Mouse (Mus musculus): ENCODE data around the gene Clstn2. TPM values are rescaled to one million over a fixed set of nuclear protein-coding genes. Genes with fewer than 3 reads are reported as not detected.

Gene Clstn2
- polyA plus RNA-seq, 1 experiment from 2014 or later = 0.82 TPM

DNA sequence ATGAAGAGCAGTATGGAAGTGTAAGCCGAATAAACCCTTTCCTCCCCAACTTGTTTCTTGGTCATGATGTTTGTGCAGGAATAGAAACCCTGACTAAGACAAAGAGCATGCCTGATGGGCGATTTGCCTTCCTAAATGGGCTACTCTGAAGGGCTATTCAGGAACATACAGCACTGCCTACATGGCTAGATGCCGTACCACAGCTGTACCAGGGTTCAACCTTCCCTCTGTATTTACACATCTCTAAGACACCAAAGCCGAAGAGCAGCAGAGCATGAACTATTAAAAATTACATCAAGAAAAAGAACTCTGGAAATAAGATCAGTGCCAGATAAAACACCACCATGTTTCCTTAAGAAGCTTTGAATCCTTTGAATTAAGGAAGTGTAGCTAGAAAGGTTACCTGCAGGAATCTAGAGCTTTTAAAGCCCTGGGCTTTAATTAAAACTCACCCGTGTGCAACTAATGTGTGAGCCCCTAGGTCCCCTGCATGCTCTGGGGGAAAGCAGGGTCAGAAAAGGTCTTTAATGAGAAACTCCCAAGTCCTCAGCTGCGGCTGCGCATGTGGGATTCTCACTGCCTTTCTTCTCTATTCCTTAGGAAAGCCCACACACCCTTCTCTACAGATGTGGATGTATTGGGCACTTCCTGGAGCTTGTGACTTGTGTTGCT, 277.2 kb downstream of the Clstn2 start:
- H3K4me3 ChIP-seq (ENCODE audit: low read depth, low read length) = no peak overlapping the region
- H3K36me3 ChIP-seq (ENCODE audit: control insufficient read depth, insufficient read depth, low read length) = no peaks in the 10 kb centered on the region
- no peaks in the 10 kb centered on the region for H3K27me3 ChIP-seq (ENCODE audit: control insufficient read depth, insufficient read depth, low read length)
- H3K4me1 ChIP-seq (replicated peaks; ENCODE audit: control insufficient read depth, insufficient read depth) = no peaks in the 10 kb centered on the region
- DNase-seq (ENCODE audit: low spot score) = no peak
- no peak overlapping the region for H3K4me2 ChIP-seq (replicated peaks; ENCODE audit: low read depth)
- WGBS = 83% methylated on average over 6 of the region's 7 CpGs
- ATAC-seq (ENCODE audit: low FRiP score, low TSS enrichment) = no peak
- H3K27ac ChIP-seq (replicated peaks) = no peak overlapping the region
- no peak for TF ChIP-seq EP300 (optimal IDR thresholded peaks at IDR 0.05)
- no peak for TF ChIP-seq CTCF (IDR thresholded peaks at IDR 0.05; ENCODE audit: low read depth)
- H3K9ac ChIP-seq (ENCODE audit: low read length) = no peak overlapping the region
- H3K9me3 ChIP-seq (ENCODE audit: control insufficient read depth, low read length) = no peaks in the 10 kb centered on the region

DNA sequence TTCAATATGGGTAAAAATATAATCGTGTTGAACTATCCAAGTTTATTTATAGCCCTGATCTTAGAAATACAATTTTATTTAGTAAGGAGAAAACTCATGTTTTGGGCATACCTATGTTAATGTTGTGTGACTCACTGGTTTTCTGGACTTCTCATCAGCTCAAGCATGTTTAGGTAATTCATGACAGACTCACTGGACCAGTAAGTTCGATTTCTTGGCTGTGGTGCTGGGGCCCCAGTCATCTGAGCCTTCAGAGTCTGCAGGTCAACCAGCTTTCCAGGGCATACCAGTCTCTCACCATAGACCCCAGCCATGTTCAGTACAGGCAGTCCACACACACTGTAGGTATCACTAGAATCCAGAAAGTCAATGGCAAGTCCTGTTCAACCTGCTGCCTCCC, 279.3 kb downstream of the Clstn2 start:
- H3K4me3 ChIP-seq (ENCODE audit: low read depth, low read length) = no peak overlapping the region
- 65% methylated on average over 2 of the region's 2 CpGs for WGBS
- H3K9ac ChIP-seq (ENCODE audit: low read length) = no peak overlapping the region
- ATAC-seq (ENCODE audit: low FRiP score, low TSS enrichment) (no peak), DNase-seq (ENCODE audit: low spot score) (no peak)
- H3K4me2 ChIP-seq (replicated peaks; ENCODE audit: low read depth) = no peak overlapping the region
- H3K9me3 ChIP-seq (ENCODE audit: control insufficient read depth, low read length) = no peaks in the 10 kb centered on the region
- H3K27me3 ChIP-seq (ENCODE audit: control insufficient read depth, insufficient read depth, low read length) = no peaks in the 10 kb centered on the region
- no peaks in the 10 kb centered on the region for H3K36me3 ChIP-seq (ENCODE audit: control insufficient read depth, insufficient read depth, low read length)
- no peak overlapping the region for H3K27ac ChIP-seq (replicated peaks)
- TF ChIP-seq CTCF (IDR thresholded peaks at IDR 0.05; ENCODE audit: low read depth) = no peak
- no peak for TF ChIP-seq EP300 (optimal IDR thresholded peaks at IDR 0.05)
- no peaks in the 10 kb centered on the region for H3K4me1 ChIP-seq (replicated peaks; ENCODE audit: control insufficient read depth, insufficient read depth)

DNA sequence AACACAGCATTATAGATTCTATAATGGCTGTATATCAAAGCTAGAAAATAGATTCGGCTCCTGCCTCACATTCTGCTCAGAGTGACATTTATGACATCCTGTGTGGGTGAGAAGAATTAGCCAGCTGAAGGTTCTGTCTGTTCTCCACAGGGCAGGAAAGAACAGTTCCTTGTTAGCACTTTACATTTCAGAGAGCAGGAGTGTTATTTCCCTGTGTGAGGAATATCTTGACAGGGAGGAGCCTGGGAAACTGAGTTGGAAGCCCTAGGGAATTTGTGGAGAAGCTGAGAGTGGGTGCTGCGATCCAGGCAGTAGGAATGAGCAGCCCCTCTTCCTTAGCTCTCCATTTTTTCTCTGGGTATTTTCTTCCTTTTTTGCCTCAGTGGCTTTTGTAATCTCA, 286.4 kb downstream of the Clstn2 start:
- Histone ChIP-seq H3K4me3 (ENCODE audit: low read depth, low read length) (no peak overlapping the region), H3K27ac (replicated peaks) (no peak overlapping the region), H3K9me3 (ENCODE audit: control insufficient read depth, low read length) (no peaks in the 10 kb centered on the region), H3K36me3 (ENCODE audit: control insufficient read depth, insufficient read depth, low read length) (no peaks in the 10 kb centered on the region), H3K4me1 (replicated peaks; ENCODE audit: control insufficient read depth, insufficient read depth) (no peaks in the 10 kb centered on the region), H3K9ac (ENCODE audit: low read length) (no peak overlapping the region), H3K4me2 (replicated peaks; ENCODE audit: low read depth) (no peak overlapping the region), H3K27me3 (ENCODE audit: control insufficient read depth, insufficient read depth, low read length) (no peaks in the 10 kb centered on the region)
- TF ChIP-seq CTCF (IDR thresholded peaks at IDR 0.05; ENCODE audit: low read depth) (no peak), EP300 (optimal IDR thresholded peaks at IDR 0.05) (no peak)
- ATAC-seq (ENCODE audit: low FRiP score, low TSS enrichment) (no peak), DNase-seq (ENCODE audit: low spot score) (no peak)
- 74% methylated on average over 2 of the region's 2 CpGs for WGBS

DNA sequence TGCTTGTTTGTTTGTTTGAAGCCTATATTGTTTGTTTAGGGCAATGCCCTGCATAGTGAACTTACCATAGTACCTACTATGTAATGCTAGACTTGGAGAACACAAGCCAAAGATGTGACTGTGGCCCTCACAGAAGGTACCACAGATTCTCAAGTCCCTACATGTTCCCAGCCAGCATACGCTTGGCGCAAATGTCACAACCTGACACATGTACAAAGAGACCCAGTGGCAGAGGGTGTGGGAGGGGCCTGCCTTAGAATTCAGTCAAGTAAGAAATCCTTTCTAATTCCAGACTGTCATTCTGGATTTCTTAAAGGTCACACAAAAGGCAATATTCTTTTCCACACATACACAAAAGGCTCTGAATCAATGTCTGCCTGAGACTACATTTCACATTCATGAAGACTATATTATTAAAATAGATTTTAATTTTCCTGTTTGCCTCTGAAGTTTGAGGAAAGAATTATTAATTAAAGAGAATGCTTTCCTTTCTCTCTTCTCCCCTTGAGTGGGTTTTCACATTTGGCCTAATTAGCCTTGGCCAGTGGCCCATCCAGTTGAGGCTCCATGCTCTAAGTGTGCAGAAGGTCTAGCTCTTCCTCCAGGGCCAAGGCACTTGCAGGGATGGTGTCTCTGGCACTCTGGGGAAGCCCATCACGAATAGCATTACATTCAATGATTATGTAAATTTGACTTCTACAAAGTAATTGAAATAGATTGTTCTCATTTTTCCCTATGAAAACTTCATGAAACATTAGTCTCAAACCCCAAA, 305.1 kb downstream of the Clstn2 start:
- DNase-seq (ENCODE audit: low spot score) (no peak), ATAC-seq (ENCODE audit: low FRiP score, low TSS enrichment) (no peak)
- Histone ChIP-seq H3K4me1 (replicated peaks; ENCODE audit: control insufficient read depth, insufficient read depth) (no peaks in the 10 kb centered on the region), H3K4me2 (replicated peaks; ENCODE audit: low read depth) (no peak overlapping the region), H3K36me3 (ENCODE audit: control insufficient read depth, insufficient read depth, low read length) (no peaks in the 10 kb centered on the region), H3K4me3 (ENCODE audit: low read depth, low read length) (no peak overlapping the region), H3K27me3 (ENCODE audit: control insufficient read depth, insufficient read depth, low read length) (no peaks in the 10 kb centered on the region), H3K27ac (replicated peaks) (no peak overlapping the region), H3K9me3 (ENCODE audit: control insufficient read depth, low read length) (no peaks in the 10 kb centered on the region), H3K9ac (ENCODE audit: low read length) (no peak overlapping the region)
- 68% methylated on average over 3 of the region's 3 CpGs for WGBS
- TF ChIP-seq EP300 (optimal IDR thresholded peaks at IDR 0.05) (no peak), CTCF (IDR thresholded peaks at IDR 0.05; ENCODE audit: low read depth) (no peak)

DNA sequence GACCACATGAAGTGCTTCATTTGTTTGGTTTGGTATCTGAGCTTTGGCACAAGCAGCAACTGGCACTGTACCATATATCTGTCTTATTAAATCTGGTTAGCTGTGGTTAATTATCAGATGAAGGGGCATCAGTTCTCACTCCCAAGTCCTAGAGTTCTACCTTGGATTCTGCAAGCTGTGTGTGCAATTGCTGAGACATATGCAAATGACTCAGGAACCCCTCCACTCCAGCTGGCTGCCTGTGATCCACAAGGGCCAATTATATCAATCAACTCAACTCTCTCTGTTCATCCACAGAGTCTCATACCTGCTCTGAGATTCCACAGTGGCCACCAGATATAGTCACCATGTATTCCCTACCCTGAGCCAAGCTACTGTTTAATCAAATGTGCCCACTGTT, 315.3 kb downstream of the Clstn2 start:
- Histone ChIP-seq H3K27me3 (ENCODE audit: control insufficient read depth, insufficient read depth, low read length) (no peaks in the 10 kb centered on the region), H3K27ac (replicated peaks) (no peak overlapping the region), H3K36me3 (ENCODE audit: control insufficient read depth, insufficient read depth, low read length) (no peaks in the 10 kb centered on the region), H3K4me1 (replicated peaks; ENCODE audit: control insufficient read depth, insufficient read depth) (no peaks in the 10 kb centered on the region), H3K4me2 (replicated peaks; ENCODE audit: low read depth) (no peak overlapping the region), H3K9ac (ENCODE audit: low read length) (no peak overlapping the region), H3K4me3 (ENCODE audit: low read depth, low read length) (no peak overlapping the region), H3K9me3 (ENCODE audit: control insufficient read depth, low read length) (no peaks in the 10 kb centered on the region)
- no peak for DNase-seq (ENCODE audit: low spot score)
- ATAC-seq (ENCODE audit: low FRiP score, low TSS enrichment) = no peak
- TF ChIP-seq CTCF (IDR thresholded peaks at IDR 0.05; ENCODE audit: low read depth) (no peak), EP300 (optimal IDR thresholded peaks at IDR 0.05) (no peak)

DNA sequence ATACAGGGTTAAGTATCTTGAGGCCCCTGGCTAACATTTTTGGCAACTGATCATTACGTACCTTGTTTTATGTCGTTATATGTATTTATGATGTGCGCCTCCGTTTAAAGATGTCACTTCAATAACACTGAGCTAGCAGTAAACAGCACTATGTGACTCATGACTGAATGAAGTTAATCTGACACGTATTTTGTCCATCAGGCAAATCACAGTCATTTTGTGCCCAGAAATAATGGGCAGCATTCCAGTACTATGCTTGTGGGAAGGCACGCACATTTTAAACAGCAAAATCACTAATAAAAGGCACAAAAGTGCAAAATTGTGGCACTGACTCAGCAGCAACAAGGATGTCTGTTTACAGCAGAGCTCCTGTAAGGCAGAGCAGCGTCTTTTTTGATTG, 316.0 kb downstream of the Clstn2 start:
- Histone ChIP-seq H3K36me3 (ENCODE audit: control insufficient read depth, insufficient read depth, low read length) (no peaks in the 10 kb centered on the region), H3K4me2 (replicated peaks; ENCODE audit: low read depth) (no peak overlapping the region), H3K4me3 (ENCODE audit: low read depth, low read length) (no peak overlapping the region), H3K9ac (ENCODE audit: low read length) (no peak overlapping the region), H3K27ac (replicated peaks) (no peak overlapping the region), H3K9me3 (ENCODE audit: control insufficient read depth, low read length) (no peaks in the 10 kb centered on the region), H3K27me3 (ENCODE audit: control insufficient read depth, insufficient read depth, low read length) (no peaks in the 10 kb centered on the region), H3K4me1 (replicated peaks; ENCODE audit: control insufficient read depth, insufficient read depth) (no peaks in the 10 kb centered on the region)
- no peak for TF ChIP-seq CTCF (IDR thresholded peaks at IDR 0.05; ENCODE audit: low read depth)
- no peak for TF ChIP-seq EP300 (optimal IDR thresholded peaks at IDR 0.05)
- DNase-seq (ENCODE audit: low spot score) (no peak), ATAC-seq (ENCODE audit: low FRiP score, low TSS enrichment) (no peak)
- 55% methylated on average over 7 of the region's 7 CpGs for WGBS

Measured in stomach, postnatal 0 days (tissue).